Mouse (Mus musculus) midbrain, embryonic 16.5 days (tissue): Measurements from ENCODE around the gene Mybpc2. TPM values are rescaled to one million over a fixed set of nuclear protein-coding genes. Genes with fewer than 3 reads are reported as not detected.
A peak's percentile ranks its signal among the peaks of the same experiment; 100 is the strongest.

Experiments used
- ATAC-seq: fragments of 200-750 bp; cut with Nextera tagmentation; 2 replicates; pipeline ENCODE4 v1.8.0; 2017; ENCODE audit warnings: moderate TSS enrichment
- H3K27ac ChIP-seq: fragments of 300-500 bp; sonication (generic); 2 replicates; pipeline ENCODE4 v1.5.1; 2014; ENCODE audit warnings: mild to moderate bottlenecking, low read length, mixed read lengths
- H3K27me3 ChIP-seq: fragments of 300-500 bp; sonication (generic); 2 replicates; pipeline ENCODE4 v1.6.1; 2014; ENCODE audit warnings: low read depth, low read length, mixed read lengths; ENCODE audit not compliant: control insufficient read depth, insufficient read depth
- H3K36me3 ChIP-seq: fragments of 300-500 bp; sonication (generic); 2 replicates; pipeline ENCODE4 v1.6.1; 2014; ENCODE audit warnings: mild to moderate bottlenecking, low read length, moderate library complexity, mixed read lengths; ENCODE audit not compliant: control insufficient read depth, insufficient read depth
- H3K4me1 ChIP-seq: fragments of 300-500 bp; sonication (generic); 2 replicates; pipeline ENCODE4 v1.6.1; 2014; ENCODE audit warnings: mild to moderate bottlenecking, low read length, mixed read lengths; ENCODE audit not compliant: control insufficient read depth, insufficient read depth
- H3K4me2 ChIP-seq: fragments of 300-500 bp; sonication (generic); 2 replicates; pipeline ENCODE4 v1.6.1; 2014; ENCODE audit warnings: mild to moderate bottlenecking, low read length, mixed read lengths
- H3K4me3 ChIP-seq: fragments of 300-500 bp; sonication (generic); 2 replicates; pipeline ENCODE4 v1.5.1; 2014; ENCODE audit warnings: low read depth, mild to moderate bottlenecking, low read length, moderate library complexity, mixed read lengths
- H3K9ac ChIP-seq: fragments of 300-500 bp; sonication (generic); 2 replicates; pipeline ENCODE4 v1.6.1; 2014; ENCODE audit warnings: low read depth, low read length, mixed read lengths
- H3K9me3 ChIP-seq: fragments of 300-500 bp; sonication (generic); replicated peaks from 2 replicates; pipeline ENCODE4 v1.6.1; 2014; ENCODE audit warnings: mild to moderate bottlenecking, low read length, mixed read lengths; ENCODE audit not compliant: control insufficient read depth, poor library complexity, severe bottlenecking
- WGBS: fragments of 180-500 bp; shearing (Covaris S2); extraction: QIAGEN DNeasy Blood & Tissue Kit; methylation state at CpG from one replicate; pipeline ENCODE4 v1.1.7; 2014; 5-methylcytosine and 5-hydroxymethylcytosine counted together
- polyA plus RNA-seq: library from polyadenylated mRNA; unstranded; fragments of >200 nt; fragmentation: Nextera tagmentation; extraction: Ambion mirVana; gene quantifications from 2 replicates; pipeline ENCODE4 v1.2.1, GENCODE M21; 2015

Mybpc2 gene
- polyA plus RNA-seq, 1 experiment from 2014 or later: 0.16 TPM

- Histone ChIP-seq H3K4me2 (no peak overlapping the region), H3K27ac (no peak overlapping the region)
Observed at GRCm38 (mm10) chr7:44472558-44472885, 51.9 kb downstream of the Mybpc2 start.

GRCm38 (mm10) chr7:44471880-44472557, 52.4 kb downstream of the Mybpc2 start:
- H3K9me3 ChIP-seq: no peaks in the 10 kb centered on the region
- H3K4me2 ChIP-seq: no peak overlapping the region
- WGBS: 44% methylated on average over 6 of the region's 6 CpGs
- no peak overlapping the region for H3K9ac ChIP-seq
- H3K4me3 ChIP-seq: no peak overlapping the region
- H3K36me3 ChIP-seq: no peaks in the 10 kb centered on the region
- ATAC-seq: no peak
- H3K4me1 ChIP-seq: peaks cover 29% of the 10 kb centered on the region
- no peak overlapping the region for H3K27ac ChIP-seq
- no peaks in the 10 kb centered on the region for H3K27me3 ChIP-seq

More at GRCm38 (mm10) chr7:44472558-44472885, 51.9 kb downstream of the Mybpc2 start:
- Histone ChIP-seq H3K4me1 (peaks cover 25% of the 10 kb centered on the region), H3K9ac (no peak overlapping the region), H3K9me3 (no peaks in the 10 kb centered on the region), H3K4me3 (no peak overlapping the region), H3K36me3 (no peaks in the 10 kb centered on the region), H3K27me3 (no peaks in the 10 kb centered on the region)
- 33% methylated on average over 1 of the region's 1 CpGs for WGBS
- no peak for ATAC-seq

GRCm38 (mm10) chr7:44470696-44471612, 53.5 kb downstream of the Mybpc2 start:
- H3K9ac ChIP-seq: no peak overlapping the region
- peaks cover 34% of the 10 kb centered on the region for H3K4me1 ChIP-seq
- no peak for ATAC-seq
- no peak overlapping the region for H3K4me3 ChIP-seq
- no peaks in the 10 kb centered on the region for H3K36me3 ChIP-seq
- H3K27me3 ChIP-seq: no peaks in the 10 kb centered on the region
- no peak overlapping the region for H3K4me2 ChIP-seq
- H3K9me3 ChIP-seq: no peaks in the 10 kb centered on the region
- no peak overlapping the region for H3K27ac ChIP-seq
- 85% methylated on average over 16 of the region's 16 CpGs for WGBS

GRCm38 (mm10) chr7:44469677-44470675, 54.5 kb downstream of the Mybpc2 start:
- Histone ChIP-seq H3K4me1 (peaks cover 39% of the 10 kb centered on the region), H3K27me3 (no peaks in the 10 kb centered on the region), H3K27ac (peak overlapping the region; percentile 94), H3K4me2 (no peak overlapping the region), H3K4me3 (no peak overlapping the region), H3K9me3 (no peaks in the 10 kb centered on the region), H3K9ac (peak overlapping the region; percentile 37), H3K36me3 (no peaks in the 10 kb centered on the region)
- WGBS: 92% methylated on average over 14 of the region's 16 CpGs
- ATAC-seq: no peak

- Histone ChIP-seq H3K9ac (peak overlapping the region; percentile 76), H3K4me1 (peaks cover 43% of the 10 kb centered on the region), H3K4me3 (peak overlapping the region; percentile 56), H3K27me3 (no peaks in the 10 kb centered on the region), H3K9me3 (no peaks in the 10 kb centered on the region), H3K36me3 (peaks cover 3% of the 10 kb centered on the region), H3K4me2 (peak overlapping the region; percentile 62), H3K27ac (peak overlapping the region; percentile 94)
- no peak for ATAC-seq
- WGBS: 43% methylated on average over 15 of the region's 15 CpGs
Observed at GRCm38 (mm10) chr7:44468644-44469285, 55.7 kb downstream of the Mybpc2 start.

GRCm38 (mm10) chr7:44467811-44468411, 56.5 kb downstream of the Mybpc2 start, which contains the start of gene Josd2:
Gene Josd2, plus strand, starts transcription at chr7:44467980.
- H3K9ac ChIP-seq: peak within 1 kb of the TSS; percentile 76
- peak within 1 kb of the TSS; percentile 94 for H3K27ac ChIP-seq
- peak; percentile 93 for ATAC-seq
- H3K4me3 ChIP-seq: peak within 1 kb of the TSS; percentile 56
- H3K9me3 ChIP-seq: no peaks in the 10 kb centered on the region
- WGBS: under 1% methylated on average over 42 of the region's 42 CpGs
- H3K27me3 ChIP-seq: no peaks in the 10 kb centered on the region
- peaks cover 46% of the 10 kb centered on the region for H3K4me1 ChIP-seq
- peak within 1 kb of the TSS; percentile 62 for H3K4me2 ChIP-seq
- peaks cover 7% of the 10 kb centered on the region for H3K36me3 ChIP-seq

GRCm38 (mm10) chr7:44466888-44467311, 57.6 kb downstream of the Mybpc2 start:
- Histone ChIP-seq H3K27me3 (no peaks in the 10 kb centered on the region), H3K27ac (peak overlapping the region; percentile 94), H3K4me1 (peaks cover 46% of the 10 kb centered on the region), H3K4me3 (no peak overlapping the region), H3K36me3 (peaks cover 18% of the 10 kb centered on the region), H3K4me2 (no peak overlapping the region), H3K9ac (0 out of 2 replicates have a peak overlapping the region, but pooled peaks have one; percentile 28), H3K9me3 (no peaks in the 10 kb centered on the region)
- peak; percentile 1; the same call in 1 of the 2 replicates for ATAC-seq
- 73% methylated on average over 16 of the region's 16 CpGs for WGBS
